Mouse (Mus musculus) cortical plate, adult 2 months (tissue): ENCODE measurements around the gene Sass6.

ENCODE experiments used
- CTCF ChIP-seq: fragments of 200-500 bp; IDR thresholded peaks from 2 replicates; pipeline ENCODE4 v1.5.1; 2011; ENCODE audit warnings: mild to moderate bottlenecking, control low read depth, low read length; ENCODE audit not compliant: insufficient read depth; ENCODE audit errors: extremely low read depth
- POLR2A ChIP-seq: fragments of 200-500 bp; IDR thresholded peaks from 2 replicates; pipeline ENCODE4 v1.6.1; 2011; ENCODE audit warnings: mild to moderate bottlenecking, low read length, control low read depth; ENCODE audit not compliant: insufficient read depth; ENCODE audit errors: extremely low read depth

GRCm38 (mm10) chr3:116646387-116646786 lies 51.6 kb downstream of the Sass6 start:
- no peak for TF ChIP-seq CTCF
- no peak for TF ChIP-seq POLR2A
